Mouse (Mus musculus): ENCODE results near the gene Cd2.

DNA sequence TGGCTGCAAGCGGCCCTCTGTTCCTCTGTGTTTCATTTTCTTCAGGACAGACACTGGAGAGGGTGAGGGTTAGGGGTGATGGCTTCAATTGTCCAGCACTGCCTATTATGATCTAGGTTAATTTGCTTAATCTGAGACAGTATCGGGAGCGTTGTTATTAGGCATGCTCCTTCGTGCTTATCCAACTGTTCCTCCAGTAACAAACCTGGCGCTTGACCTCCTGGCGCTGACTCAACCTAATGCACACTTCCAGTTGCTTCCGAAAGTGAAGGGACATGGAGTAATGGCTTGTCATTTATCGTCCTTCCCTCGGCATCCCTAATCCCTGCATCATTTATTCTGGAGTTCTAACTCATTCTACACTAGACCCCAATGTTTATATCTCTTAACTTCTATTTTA lies 46.9 kb downstream of the Cd2 start:
- TF ChIP-seq CTCF (IDR thresholded peaks at IDR 0.05; ENCODE audit: low read depth, low read length): no peak
- no peak for TF ChIP-seq GATA1 (IDR thresholded peaks at IDR 0.05; ENCODE audit: borderline replicate concordance, low read length)
- TF ChIP-seq TAL1 (conservative IDR thresholded peaks at IDR 0.05; ENCODE audit: low read depth, low read length): no peak
- TF ChIP-seq POLR2AphosphoS5 (IDR thresholded peaks at IDR 0.05; ENCODE audit: insufficient replicate concordance, low read depth, low read length): no peak

Data from G1E (cell line).